Mouse (Mus musculus): ENCODE measurements around the gene Ptprd. TPM values are rescaled to one million over a fixed set of nuclear protein-coding genes. Genes with fewer than 3 reads are reported as not detected.

Gene Ptprd
- polyA plus RNA-seq, 1 experiment, result 108 TPM

GRCm38 (mm10) chr4:76238577-76238976 lies 1973.2 kb downstream of the Ptprd start:
- TF ChIP-seq CTCF (IDR thresholded peaks at IDR 0.05; ENCODE audit: borderline replicate concordance, insufficient read depth, low read depth, low read length), result no peak
- TF ChIP-seq POLR2A (IDR thresholded peaks at IDR 0.05; ENCODE audit: borderline replicate concordance, insufficient read depth, low read length), result no peak
- Histone ChIP-seq H3K27me3 (ENCODE audit: control insufficient read depth, insufficient read depth, low read length) (no peaks in the 10 kb centered on the region), H3K4me3 (replicated peaks; ENCODE audit: insufficient read depth, low read depth, low read length) (no peak overlapping the region), H3K4me1 (ENCODE audit: control insufficient read depth, insufficient read depth, low read length) (peaks cover 5% of the 10 kb centered on the region; the same call in 1 of the 2 replicates), H3K27ac (ENCODE audit: insufficient read depth, low read length) (no peak overlapping the region)
- no peak for DNase-seq
- WGBS, result 72% methylated on average over 5 of the region's 5 CpGs

DNA sequence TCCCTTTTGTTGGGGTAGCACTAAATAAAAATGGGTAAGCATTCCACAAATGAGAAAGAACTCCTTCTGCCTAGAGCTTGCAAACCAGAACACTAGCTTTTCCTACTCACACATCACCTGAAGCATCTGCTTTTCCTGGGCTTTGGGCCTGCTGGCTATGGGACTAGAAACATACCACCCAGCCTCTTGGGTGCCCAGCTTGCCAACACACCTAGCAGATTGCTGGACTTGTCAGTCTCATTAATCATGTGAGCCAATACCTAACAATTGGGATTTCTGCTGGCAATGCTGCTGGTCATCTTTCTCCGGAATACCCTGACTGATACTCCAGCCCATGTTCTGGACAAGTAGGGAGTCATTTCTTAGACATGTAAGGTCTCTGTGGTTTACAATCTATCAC lies 1973.9 kb downstream of the Ptprd start:
- WGBS, result 9% methylated on average over 1 of the region's 1 CpGs
- DNase-seq, result peak; percentile 41 to 69
- H3K4me3 ChIP-seq (replicated peaks; ENCODE audit: insufficient read depth, low read depth, low read length), result no peak overlapping the region
- H3K27me3 ChIP-seq (ENCODE audit: control insufficient read depth, insufficient read depth, low read length), result no peaks in the 10 kb centered on the region
- TF ChIP-seq POLR2A (IDR thresholded peaks at IDR 0.05; ENCODE audit: borderline replicate concordance, insufficient read depth, low read length) (no peak), CTCF (IDR thresholded peaks at IDR 0.05; ENCODE audit: borderline replicate concordance, insufficient read depth, low read depth, low read length) (no peak)
- H3K27ac ChIP-seq (ENCODE audit: insufficient read depth, low read length), result peak overlapping the region; percentile 7; the same call in 1 of the 2 replicates
- peaks cover 5% of the 10 kb centered on the region; the same call in 1 of the 2 replicates for H3K4me1 ChIP-seq (ENCODE audit: control insufficient read depth, insufficient read depth, low read length)

GRCm38 (mm10) chr4:76223720-76224119 lies 1988.0 kb downstream of the Ptprd start:
- 82% methylated on average over 3 of the region's 3 CpGs for WGBS
- TF ChIP-seq CTCF (IDR thresholded peaks at IDR 0.05; ENCODE audit: borderline replicate concordance, insufficient read depth, low read depth, low read length) (no peak), POLR2A (IDR thresholded peaks at IDR 0.05; ENCODE audit: borderline replicate concordance, insufficient read depth, low read length) (no peak)
- H3K27me3 ChIP-seq (ENCODE audit: control insufficient read depth, insufficient read depth, low read length), result no peaks in the 10 kb centered on the region
- no peak overlapping the region for H3K4me3 ChIP-seq (replicated peaks; ENCODE audit: insufficient read depth, low read depth, low read length)
- no peaks in the 10 kb centered on the region for H3K4me1 ChIP-seq (ENCODE audit: control insufficient read depth, insufficient read depth, low read length)
- DNase-seq, result no peak
- H3K27ac ChIP-seq (ENCODE audit: insufficient read depth, low read length), result no peak overlapping the region

- Histone ChIP-seq H3K27ac (ENCODE audit: insufficient read depth, low read length) (no peak overlapping the region), H3K27me3 (ENCODE audit: control insufficient read depth, insufficient read depth, low read length) (no peaks in the 10 kb centered on the region), H3K4me1 (ENCODE audit: control insufficient read depth, insufficient read depth, low read length) (no peaks in the 10 kb centered on the region), H3K4me3 (replicated peaks; ENCODE audit: insufficient read depth, low read depth, low read length) (no peak overlapping the region)
- DNase-seq, result no peak
- 79% methylated on average over 2 of the region's 2 CpGs for WGBS
- TF ChIP-seq POLR2A (IDR thresholded peaks at IDR 0.05; ENCODE audit: borderline replicate concordance, insufficient read depth, low read length) (no peak), CTCF (IDR thresholded peaks at IDR 0.05; ENCODE audit: borderline replicate concordance, insufficient read depth, low read depth, low read length) (no peak)
Observed at GRCm38 (mm10) chr4:76222520-76222919, 1989.2 kb downstream of the Ptprd start.

DNA sequence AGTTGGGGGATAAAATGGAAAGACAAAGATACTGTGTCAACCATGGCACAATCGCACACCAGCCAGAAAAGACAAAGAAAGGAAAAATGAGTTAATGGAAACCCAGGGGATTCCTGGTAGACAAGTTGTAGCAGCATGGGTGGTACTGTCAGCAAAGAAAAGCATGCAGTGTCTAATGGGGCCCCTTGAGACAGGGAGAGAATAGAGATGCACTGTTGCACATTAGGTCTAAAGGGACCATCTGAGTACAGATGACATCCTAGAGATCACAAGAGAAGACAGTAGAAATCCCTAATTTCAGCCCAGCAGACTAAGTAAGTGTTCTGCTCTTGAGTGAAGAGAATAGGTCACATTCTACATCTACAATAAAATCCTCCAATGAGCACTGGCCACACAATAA lies 1993.7 kb downstream of the Ptprd start:
- H3K27me3 ChIP-seq (ENCODE audit: control insufficient read depth, insufficient read depth, low read length), result no peaks in the 10 kb centered on the region
- H3K4me3 ChIP-seq (replicated peaks; ENCODE audit: insufficient read depth, low read depth, low read length), result no peak overlapping the region
- TF ChIP-seq CTCF (IDR thresholded peaks at IDR 0.05; ENCODE audit: borderline replicate concordance, insufficient read depth, low read depth, low read length) (no peak), POLR2A (IDR thresholded peaks at IDR 0.05; ENCODE audit: borderline replicate concordance, insufficient read depth, low read length) (no peak)
- H3K4me1 ChIP-seq (ENCODE audit: control insufficient read depth, insufficient read depth, low read length), result no peaks in the 10 kb centered on the region
- no peak overlapping the region for H3K27ac ChIP-seq (ENCODE audit: insufficient read depth, low read length)
- WGBS, result 89% methylated on average over 1 of the region's 1 CpGs
- DNase-seq, result no peak

- Histone ChIP-seq H3K27ac (ENCODE audit: insufficient read depth, low read length) (no peak overlapping the region), H3K4me3 (replicated peaks; ENCODE audit: insufficient read depth, low read depth, low read length) (no peak overlapping the region), H3K4me1 (ENCODE audit: control insufficient read depth, insufficient read depth, low read length) (no peaks in the 10 kb centered on the region), H3K27me3 (ENCODE audit: control insufficient read depth, insufficient read depth, low read length) (no peaks in the 10 kb centered on the region)
- DNase-seq, result no peak
- TF ChIP-seq CTCF (IDR thresholded peaks at IDR 0.05; ENCODE audit: borderline replicate concordance, insufficient read depth, low read depth, low read length) (no peak), POLR2A (IDR thresholded peaks at IDR 0.05; ENCODE audit: borderline replicate concordance, insufficient read depth, low read length) (no peak)
- WGBS, result 98% methylated on average over 1 of the region's 1 CpGs
Observed at GRCm38 (mm10) chr4:76215141-76215540, 1996.6 kb downstream of the Ptprd start.

GRCm38 (mm10) chr4:76199321-76199720 lies 2012.4 kb downstream of the Ptprd start:
- H3K4me3 ChIP-seq (replicated peaks; ENCODE audit: insufficient read depth, low read depth, low read length), result no peak overlapping the region
- H3K4me1 ChIP-seq (ENCODE audit: control insufficient read depth, insufficient read depth, low read length), result peaks cover 13% of the 10 kb centered on the region
- no peaks in the 10 kb centered on the region for H3K27me3 ChIP-seq (ENCODE audit: control insufficient read depth, insufficient read depth, low read length)
- peak; percentile 44 to 81 for DNase-seq
- H3K27ac ChIP-seq (ENCODE audit: insufficient read depth, low read length), result no peak overlapping the region; the same call in 1 of the 2 replicates
- WGBS, result 5% methylated on average over 1 of the region's 1 CpGs
- no peak for TF ChIP-seq POLR2A (IDR thresholded peaks at IDR 0.05; ENCODE audit: borderline replicate concordance, insufficient read depth, low read length)
- TF ChIP-seq CTCF (IDR thresholded peaks at IDR 0.05; ENCODE audit: borderline replicate concordance, insufficient read depth, low read depth, low read length), result no peak

DNA sequence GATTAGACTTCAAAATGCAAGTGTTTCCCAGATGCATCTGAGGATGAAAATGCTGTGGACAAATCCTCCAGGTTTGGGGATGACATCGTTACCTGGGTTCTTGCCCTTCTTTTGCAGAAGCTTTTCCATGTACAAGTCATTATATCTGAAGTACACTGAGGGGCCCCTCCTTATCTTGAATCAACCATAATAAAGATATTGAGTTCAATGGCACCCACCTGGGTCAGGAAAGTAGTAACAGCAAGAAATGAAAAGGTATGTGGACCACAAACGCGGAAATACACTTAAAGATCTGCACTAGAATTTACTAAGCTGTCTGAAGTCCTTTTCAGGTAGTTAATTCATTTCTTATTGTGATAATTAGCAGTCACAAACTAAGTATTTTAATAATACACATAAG lies 2017.0 kb downstream of the Ptprd start:
- no peak for DNase-seq
- WGBS, result 92% methylated on average over 3 of the region's 3 CpGs
- Histone ChIP-seq H3K4me1 (ENCODE audit: control insufficient read depth, insufficient read depth, low read length) (peaks cover 21% of the 10 kb centered on the region), H3K4me3 (replicated peaks; ENCODE audit: insufficient read depth, low read depth, low read length) (no peak overlapping the region), H3K27me3 (ENCODE audit: control insufficient read depth, insufficient read depth, low read length) (no peaks in the 10 kb centered on the region), H3K27ac (ENCODE audit: insufficient read depth, low read length) (no peak overlapping the region)
- TF ChIP-seq POLR2A (IDR thresholded peaks at IDR 0.05; ENCODE audit: borderline replicate concordance, insufficient read depth, low read length) (no peak), CTCF (IDR thresholded peaks at IDR 0.05; ENCODE audit: borderline replicate concordance, insufficient read depth, low read depth, low read length) (no peak)
